Mouse (Mus musculus) MEL (cell line): ENCODE data around the gene Slco2b1. TPM values are rescaled to one million over a fixed set of nuclear protein-coding genes. Genes with fewer than 3 reads are reported as not detected.

Experiments
- DNase-seq: peaks from one replicate; pipeline ENCODE4 v3.0.0; 2011; ENCODE audit warnings: low read depth, low spot score
- H3K27ac ChIP-seq: 2 replicates; pipeline ENCODE4 v1.5.1; 2012; ENCODE audit warnings: low read depth, mild to moderate bottlenecking, control low read depth, low read length, moderate library complexity; ENCODE audit not compliant: control insufficient read depth
- H3K27me3 ChIP-seq, 2 experiments: fragments of 150-350 bp in 1 of 2; sonication (generic) in 1 of 2; 2 replicates each; pipeline ENCODE4 v1.6.1; 2012; ENCODE audit warnings: low read length in 2 of 2, mild to moderate bottlenecking in 2 of 2, improper control_type of control experiment in 1 of 2, moderate library complexity in 1 of 2; ENCODE audit not compliant: insufficient read depth in 2 of 2, control insufficient read depth in 1 of 2
- H3K36me3 ChIP-seq, 2 experiments: 2 replicates each; pipeline ENCODE4 v1.6.1; 2012 to 2014; ENCODE audit warnings: low read length in 2 of 2, improper control_type of control experiment in 1 of 2, inconsistent platforms in 1 of 2, mild to moderate bottlenecking in 1 of 2; ENCODE audit not compliant: insufficient read depth in 2 of 2, control insufficient read depth in 1 of 2
- H3K4me1 ChIP-seq, 2 experiments: fragments of 150-350 bp in 1 of 2; sonication (generic) in 1 of 2; 2 replicates each; pipeline ENCODE4 v1.6.1; 2012; ENCODE audit warnings: low read length in 2 of 2, improper control_type of control experiment in 1 of 2, mild to moderate bottlenecking in 1 of 2; ENCODE audit not compliant: insufficient read depth in 2 of 2, control insufficient read depth in 1 of 2
- H3K4me3 ChIP-seq, 2 experiments: fragments of 150-350 bp in 1 of 2; sonication (generic) in 1 of 2; 2 replicates each; pipeline ENCODE4 v1.5.1; 2012; ENCODE audit warnings: low read depth in 2 of 2, low read length in 2 of 2, mild to moderate bottlenecking in 2 of 2, moderate library complexity in 2 of 2, control low read depth in 1 of 2, improper control_type of control experiment in 1 of 2; ENCODE audit not compliant: control insufficient read depth in 1 of 2, insufficient read depth in 1 of 2
- H3K79me2 ChIP-seq: 2 replicates; pipeline ENCODE4 v1.6.1; 2012; ENCODE audit warnings: mild to moderate bottlenecking, low read length, moderate library complexity; ENCODE audit not compliant: control insufficient read depth, poor library complexity, insufficient read depth
- H3K9ac ChIP-seq: 2 replicates; pipeline ENCODE4 v1.6.1; 2012; ENCODE audit warnings: low read depth, mild to moderate bottlenecking, control low read depth, low read length, moderate library complexity; ENCODE audit not compliant: control insufficient read depth, poor library complexity, severe bottlenecking
- H3K9me3 ChIP-seq: fragments of 150-350 bp; sonication (generic); replicated peaks from 2 replicates; pipeline ENCODE4 v1.6.1; 2012; ENCODE audit warnings: mild to moderate bottlenecking, low read length, improper control_type of control experiment, moderate library complexity; ENCODE audit not compliant: insufficient read depth
- CHD2 ChIP-seq: IDR thresholded peaks from 2 replicates; pipeline ENCODE4 v1.6.1; 2011; ENCODE audit warnings: low read length, improper control_type of control experiment
- CTCF ChIP-seq, 3 experiments: IDR thresholded peaks in 2 of 3; conservative IDR thresholded peaks in 1 of 3; 2 replicates each; pipeline ENCODE4 v1.5.1; 2011 to 2012; ENCODE audit warnings: low read length in 3 of 3, low read depth in 2 of 3, mild to moderate bottlenecking in 2 of 3, improper control_type of control experiment in 1 of 3, inconsistent platforms in 1 of 3, mixed read lengths in 1 of 3, moderate library complexity in 1 of 3; ENCODE audit not compliant: control insufficient read depth in 1 of 3, insufficient read depth in 1 of 3, poor library complexity in 1 of 3, severe bottlenecking in 1 of 3
- EP300 ChIP-seq, 2 experiments: IDR thresholded peaks; 2 replicates each; pipeline ENCODE4 v1.6.1; 2011; ENCODE audit warnings: improper control_type of control experiment in 2 of 2, low read length in 2 of 2, low read depth in 1 of 2, mild to moderate bottlenecking in 1 of 2
- ETS1 ChIP-seq: IDR thresholded peaks from 2 replicates; pipeline ENCODE4 v1.6.1; 2012; ENCODE audit warnings: low read depth, mild to moderate bottlenecking, inconsistent platforms, low read length, improper control_type of control experiment, moderate library complexity
- HCFC1 ChIP-seq: IDR thresholded peaks from 2 replicates; pipeline ENCODE4 v1.6.1; 2012; ENCODE audit warnings: low read depth, mild to moderate bottlenecking, inconsistent platforms, low read length, improper control_type of control experiment, moderate library complexity
- JUND ChIP-seq: IDR thresholded peaks from 2 replicates; pipeline ENCODE4 v1.6.1; 2011; ENCODE audit warnings: low read depth, mild to moderate bottlenecking, improper control_type of control experiment, low read length
- KAT2A ChIP-seq: conservative IDR thresholded peaks from 2 replicates; pipeline ENCODE4 v1.6.1; 2012; ENCODE audit warnings: low read depth, low read length, improper control_type of control experiment, inconsistent platforms
- MAZ ChIP-seq: IDR thresholded peaks from 2 replicates; pipeline ENCODE4 v1.6.1; 2012; ENCODE audit warnings: low read depth, mild to moderate bottlenecking, inconsistent platforms, low read length, improper control_type of control experiment
- MXI1 ChIP-seq: IDR thresholded peaks from 2 replicates; pipeline ENCODE4 v1.6.1; 2011; ENCODE audit warnings: mild to moderate bottlenecking, low read depth, low read length, improper control_type of control experiment
- MYC ChIP-seq: IDR thresholded peaks from 2 replicates; pipeline ENCODE4 v1.6.1; 2011; ENCODE audit warnings: low read depth, mild to moderate bottlenecking, low read length, improper control_type of control experiment, moderate library complexity
- NELFE ChIP-seq: IDR thresholded peaks from 2 replicates; pipeline ENCODE4 v1.6.1; 2011; ENCODE audit warnings: low read depth, low read length, improper control_type of control experiment
- NRF1 ChIP-seq: IDR thresholded peaks from 2 replicates; pipeline ENCODE4 v1.6.1; 2014; ENCODE audit warnings: low read depth, mild to moderate bottlenecking, inconsistent platforms, low read length, improper control_type of control experiment, moderate library complexity; ENCODE audit not compliant: poor library complexity, insufficient read depth, severe bottlenecking
- RAD21 ChIP-seq: IDR thresholded peaks from 2 replicates; pipeline ENCODE4 v1.6.1; 2011; ENCODE audit warnings: mild to moderate bottlenecking, low read depth, low read length, improper control_type of control experiment
- SMC3 ChIP-seq: IDR thresholded peaks from 2 replicates; pipeline ENCODE4 v1.6.1; 2011; ENCODE audit warnings: low read depth, low read length, improper control_type of control experiment
- TAL1 ChIP-seq: IDR thresholded peaks from 2 replicates; pipeline ENCODE4 v1.6.1; 2012; ENCODE audit warnings: mild to moderate bottlenecking, inconsistent platforms, low read length, moderate library complexity, mixed read lengths
- TBP ChIP-seq: IDR thresholded peaks from 2 replicates; pipeline ENCODE4 v1.8.0; 2011; ENCODE audit warnings: low read depth, low read length, improper control_type of control experiment
- USF2 ChIP-seq, 2 experiments: IDR thresholded peaks; 2 replicates each; pipeline ENCODE4 v1.6.1; 2011 to 2012; ENCODE audit warnings: improper control_type of control experiment in 2 of 2, low read length in 2 of 2, borderline replicate concordance in 1 of 2, inconsistent platforms in 1 of 2, low read depth in 1 of 2, mild to moderate bottlenecking in 1 of 2; ENCODE audit not compliant: insufficient read depth in 1 of 2
- ZC3H11A ChIP-seq: IDR thresholded peaks from 2 replicates; pipeline ENCODE4 v1.6.1; 2012; ENCODE audit warnings: low read depth, mild to moderate bottlenecking, inconsistent platforms, low read length, improper control_type of control experiment
- ZMIZ1 ChIP-seq: IDR thresholded peaks from 2 replicates; pipeline ENCODE4 v1.6.1; 2012; ENCODE audit warnings: low read depth, mild to moderate bottlenecking, inconsistent platforms, low read length, improper control_type of control experiment, moderate library complexity
- polyA plus RNA-seq, 2 experiments: library from polyadenylated mRNA; stranded (reverse) in 1 of 2; unstranded in 1 of 2; fragments of >175 nt in 1 of 2; fragments of >200 nt in 1 of 2; gene quantifications; 2 replicates each; pipeline versions ENCODE4 v1.2.1 to v1.2.4; 2012; ENCODE audit warnings: low replicate concordance in 2 of 2, low read depth in 1 of 2; ENCODE audit not compliant: insufficient read length in 2 of 2, insufficient read depth in 1 of 2, missing spikeins in 1 of 2
- total RNA-seq: library from RNA; depleted of rRNA; stranded (reverse); fragments of 300-350 nt; gene quantifications from 2 replicates; pipeline ENCODE4 v1.2.3, GENCODE M21; 2012

Gene Slco2b1
- total and polyA plus RNA-seq, 3 experiments, result 0.06 TPM; not detected in 2

DNA sequence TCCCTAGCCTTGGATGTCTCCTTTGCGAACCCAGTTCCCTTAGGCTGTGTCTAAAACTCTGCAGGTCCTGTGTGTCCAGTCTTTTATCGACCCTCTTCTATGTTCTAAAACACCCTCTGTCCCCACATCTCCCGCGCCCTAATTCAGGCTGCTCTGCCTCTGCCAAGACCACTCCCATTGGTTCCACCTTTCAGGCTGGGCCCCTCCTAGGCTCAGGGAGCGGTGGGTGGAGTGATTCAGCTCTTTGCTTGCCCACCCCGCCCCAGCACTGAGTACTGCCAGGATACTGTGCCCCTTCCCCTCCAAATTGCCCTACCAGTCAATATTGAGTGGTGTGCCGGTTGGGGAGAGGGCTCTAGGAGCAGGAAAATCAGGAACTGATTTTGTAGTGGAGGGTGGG lies 83.8 kb downstream of the Slco2b1 start:
- H3K36me3 ChIP-seq, result no peaks in the 10 kb centered on the region
- H3K9me3 ChIP-seq, result no peaks in the 10 kb centered on the region
- H3K79me2 ChIP-seq, result no peaks in the 10 kb centered on the region
- no peak overlapping the region for H3K4me3 ChIP-seq
- peaks cover 0 to 1% of the 10 kb centered on the region in 2 experiments; a peak in 1 of 4 replicates for H3K27me3 ChIP-seq
- H3K27ac ChIP-seq, result no peak overlapping the region
- H3K4me1 ChIP-seq, result no peaks in the 10 kb centered on the region
- TF ChIP-seq ZMIZ1 (no peak), MXI1 (no peak), ZC3H11A (no peak), CHD2 (no peak), HCFC1 (no peak), JUND (no peak), EP300 (IDR thresholded peaks at IDR 0.05; ENCODE audit: low read depth in 1 of 2, low read length in 2 of 2) (no peak), SMC3 (no peak), NELFE (no peak), MAZ (no peak), KAT2A (no peak), USF2 (IDR thresholded peaks at IDR 0.05; ENCODE audit: borderline replicate concordance in 1 of 2, insufficient read depth in 1 of 2, low read depth in 1 of 2, low read length in 2 of 2) (no peak), CTCF (IDR thresholded peaks at IDR 0.05 in 2 of 3, conservative IDR thresholded peaks at IDR 0.05 in 1 of 3; ENCODE audit: control insufficient read depth in 1 of 3, insufficient read depth in 1 of 3, low read depth in 2 of 3, low read length in 3 of 3, poor library complexity in 1 of 3, severe bottlenecking in 1 of 3) (no peak), RAD21 (no peak)
- H3K9ac ChIP-seq, result no peak overlapping the region
- no peak for DNase-seq

- Histone ChIP-seq H3K27ac (no peak within 1 kb of the TSS), H3K27me3 (peaks cover 0 to 3% of the 10 kb centered on the region in 2 experiments; a peak in 1 of 4 replicates), H3K4me1 (no peaks in the 10 kb centered on the region), H3K36me3 (no peaks in the 10 kb centered on the region), H3K4me3 (no peak within 1 kb of the TSS), H3K9ac (no peak within 1 kb of the TSS), H3K9me3 (no peaks in the 10 kb centered on the region), H3K79me2 (no peaks in the 10 kb centered on the region)
- DNase-seq, result no peak
- TF ChIP-seq TBP (no peak), MYC (no peak), ETS1 (no peak), RAD21 (no peak), NRF1 (no peak), NELFE (no peak), TAL1 (no peak)
- TF ChIP-seq, all 39 proteins: peak for 0
Observed at GRCm38 (mm10) chr7:99626376-99627270, 84.5 kb downstream of the Slco2b1 start, which contains the start of gene Tpbgl. Gene Tpbgl, minus strand, starts transcription at chr7:99627103.
